9 mouse cellular contexts compared by ENCODE assay signal in genomic region chr6:83068706-83069487, GRCm38 (mm10). TPM values are rescaled to one million over a fixed set of nuclear protein-coding genes. Genes with fewer than 3 reads are reported as not detected.
DNase-seq lines count a peak whose midpoint lies in the region; ATAC-seq and TF ChIP-seq lines count a peak whose summit lies in the region.
"Had no signal": no experiment of that assay in that cellular context is flagged by ENCODE, and none has a peak within 500 bp of the region (broad histone marks: within the 10 kb centered on the region; RNA-seq: fewer than 3 reads in every experiment).

No protein-coding gene starts in this region.

- intact Hi-C loops in gastrocnemius, adult 2 months (cut with DNase I) = no loop called here

- no peak for ATAC-seq in hindbrain, embryonic 16.5 days
- no peak for ATAC-seq in midbrain, embryonic 11.5 days (ENCODE audit: low FRiP score)
- no peak for ATAC-seq in megakaryocyte progenitor cell, adult 5-6 weeks (replicated peaks; ENCODE audit: poor library complexity)

- H3K9me3 ChIP-seq in ES-Bruce4 (replicated peaks; ENCODE audit: control insufficient read depth, insufficient read depth, low read length, poor library complexity, severe bottlenecking) = no peaks in the 10 kb centered on the region
- H3K9me3 ChIP-seq in hindbrain, embryonic 16.5 days (ENCODE audit: control insufficient read depth, low read length) = no peaks in the 10 kb centered on the region
- no peaks in the 10 kb centered on the region for H3K9me3 ChIP-seq in midbrain, embryonic 11.5 days (ENCODE audit: control insufficient read depth, low read length)

- DNase-seq in gastrocnemius, adult 2 months = no peak
- no peak for DNase-seq in gastrocnemius, postnatal 10 days
- peak; percentile 95 for DNase-seq in midbrain, embryonic 11.5 days (ENCODE audit: low spot score, missing footprints)
- no peak for DNase-seq in left cerebral cortex, adult 8-10 months (ENCODE audit: low spot score in 2 of 2)
- no peak for DNase-seq in thymus, postnatal 25 days

- H3K4me2 ChIP-seq in hindbrain, embryonic 16.5 days (ENCODE audit: low read length) = peak overlapping the region; percentile 27
- H3K4me2 ChIP-seq in midbrain, embryonic 11.5 days = peak overlapping the region; percentile 20; the same call in 1 of the 2 replicates

- peaks cover 35% of the 10 kb centered on the region for H3K27me3 ChIP-seq in ES-Bruce4 (ENCODE audit: control insufficient read depth, insufficient read depth, low read length, poor library complexity, severe bottlenecking)
- peaks cover 71% of the 10 kb centered on the region for H3K27me3 ChIP-seq in hindbrain, embryonic 16.5 days (replicated peaks; ENCODE audit: control insufficient read depth, insufficient read depth, low read length)
- H3K27me3 ChIP-seq in midbrain, embryonic 11.5 days (ENCODE audit: control insufficient read depth, insufficient read depth, low read length) = peaks cover 95% of the 10 kb centered on the region

- H3K9ac ChIP-seq in ES-Bruce4 (ENCODE audit: low read depth, poor library complexity, severe bottlenecking) = peak overlapping the region; percentile 17; the same call in 1 of the 2 replicates
- no peak overlapping the region for H3K9ac ChIP-seq in hindbrain, embryonic 16.5 days (ENCODE audit: low read depth, low read length)
- H3K9ac ChIP-seq in midbrain, embryonic 11.5 days (ENCODE audit: low read length) = no peak overlapping the region

- no peak for TF ChIP-seq POLR2A in ES-Bruce4 (IDR thresholded peaks at IDR 0.05; ENCODE audit: insufficient read depth, low read length)

- H3K4me3 ChIP-seq in gastrocnemius, adult 2 months = peak overlapping the region; percentile 58
- peak overlapping the region; percentile 65 for H3K4me3 ChIP-seq in ES-Bruce4 (ENCODE audit: low read depth, low read length)
- H3K4me3 ChIP-seq in hindbrain, embryonic 16.5 days (ENCODE audit: low read length) = peak overlapping the region; percentile 18; the same call in 1 of the 2 replicates
- H3K4me3 ChIP-seq in midbrain, embryonic 11.5 days (ENCODE audit: low read depth, low read length) = peak overlapping the region; percentile 14; the same call in 1 of the 2 replicates

- WGBS in hindbrain, embryonic 16.5 days = under 1% methylated on average over 48 of the region's 81 CpGs
- WGBS in midbrain, embryonic 11.5 days = under 1% methylated on average over 81 of the region's 81 CpGs

- no peaks in the 10 kb centered on the region for H3K36me3 ChIP-seq in ES-Bruce4 (ENCODE audit: control insufficient read depth, insufficient read depth, low read length, poor library complexity, severe bottlenecking)
- H3K36me3 ChIP-seq in hindbrain, embryonic 16.5 days (ENCODE audit: control insufficient read depth, insufficient read depth, low read length) = no peaks in the 10 kb centered on the region
- no peaks in the 10 kb centered on the region for H3K36me3 ChIP-seq in midbrain, embryonic 11.5 days (ENCODE audit: control insufficient read depth, insufficient read depth, low read length)

- no peak for TF ChIP-seq EP300 in ES-Bruce4 (IDR thresholded peaks at IDR 0.05; ENCODE audit: insufficient read depth, low read depth, low read length)

- TF ChIP-seq CTCF in gastrocnemius, adult 2 months (IDR thresholded peaks at IDR 0.05) = no peak
- no peak for TF ChIP-seq CTCF in ES-Bruce4 (IDR thresholded peaks at IDR 0.05; ENCODE audit: low read depth, low read length)

- no peaks in the 10 kb centered on the region for H3K4me1 ChIP-seq in ES-Bruce4 (ENCODE audit: control insufficient read depth, insufficient read depth, low read length)
- peaks cover 7% of the 10 kb centered on the region; the same call in 1 of the 2 replicates for H3K4me1 ChIP-seq in hindbrain, embryonic 16.5 days (ENCODE audit: control insufficient read depth, insufficient read depth, low read depth, low read length)
- peaks cover 15% of the 10 kb centered on the region for H3K4me1 ChIP-seq in midbrain, embryonic 11.5 days (ENCODE audit: control insufficient read depth, insufficient read depth, low read length)

- no peak overlapping the region for H3K27ac ChIP-seq in gastrocnemius, adult 2 months
- H3K27ac ChIP-seq in ES-Bruce4 (ENCODE audit: insufficient read depth, low read length) = no peak overlapping the region
- H3K27ac ChIP-seq in hindbrain, embryonic 16.5 days (ENCODE audit: low read depth, low read length) = no peak overlapping the region
- no peak overlapping the region for H3K27ac ChIP-seq in midbrain, embryonic 11.5 days (ENCODE audit: low read depth, low read length)

RNA-seq across cellular contexts. Expression of gene Tlx2, which starts 1.2 kb away (rescaled TPM):
- total RNA-seq in gastrocnemius, adult 2 months (2021) = not detected
- not detected for total RNA-seq in gastrocnemius, postnatal 10 days (2021)
- polyA plus RNA-seq in ES-Bruce4 (2011; ENCODE audit: insufficient read depth, insufficient read length, low read depth, missing spikeins) = not detected in 2 replicates
- 0.16 and 0.40 TPM in 2 replicates for polyA plus RNA-seq in hindbrain, embryonic 16.5 days (2015; fragmentation: Nextera tagmentation; extraction: Ambion mirVana)
- polyA plus RNA-seq in midbrain, embryonic 11.5 days (2014; fragmentation: Nextera tagmentation; extraction: Ambion mirVana) = not detected in 2 replicates
- total RNA-seq in left cerebral cortex, adult 8-10 months (2022) = not detected
- total RNA-seq in megakaryocyte progenitor cell, adult 5-6 weeks (2015) = not detected in 2 replicates
- not detected in 2 replicates for total RNA-seq in megakaryocyte progenitor cell, adult 5-6 weeks (2017)
- total RNA-seq: gastrocnemius, postnatal 4 days had no signal

RNA-seq across cellular contexts. Expression of gene Pcgf1, which starts 8.8 kb away (rescaled TPM):
- 1 to 10 TPM; 8.2 to 8.7 TPM for total RNA-seq in gastrocnemius, adult 2 months (2021)
- 1 to 10 TPM; 5.5 to 8.5 TPM for total RNA-seq in gastrocnemius, postnatal 10 days (2021)
- polyA plus RNA-seq in ES-Bruce4 (2011; ENCODE audit: insufficient read depth, insufficient read length, low read depth, missing spikeins) = 14.7 and 21.3 TPM in 2 replicates
- polyA plus RNA-seq in hindbrain, embryonic 16.5 days (2015; fragmentation: Nextera tagmentation; extraction: Ambion mirVana) = 45.2 and 48.8 TPM in 2 replicates
- 31.5 and 35.5 TPM in 2 replicates for polyA plus RNA-seq in midbrain, embryonic 11.5 days (2014; fragmentation: Nextera tagmentation; extraction: Ambion mirVana)
- total RNA-seq in left cerebral cortex, adult 8-10 months (2022) = 10 to 100 TPM; 26.2 to 31.0 (median 27.2) TPM
- 26.5 and 27.2 TPM in 2 replicates for total RNA-seq in megakaryocyte progenitor cell, adult 5-6 weeks (2015)
- total RNA-seq in megakaryocyte progenitor cell, adult 5-6 weeks (2017) = 15.3 and 20.4 TPM in 2 replicates

RNA-seq across cellular contexts. Expression of gene Dqx1, which starts 11.3 kb away (rescaled TPM):
- 1 to 10 TPM in 1 of 2 experiments, under 1 TPM in 1; 0.20 to 1.1 TPM for total RNA-seq in gastrocnemius, adult 2 months (2021)
- total RNA-seq in gastrocnemius, postnatal 10 days (2021) = under 1 TPM; 0.42 to 0.65 TPM
- polyA plus RNA-seq in ES-Bruce4 (2011; ENCODE audit: insufficient read depth, insufficient read length, low read depth, missing spikeins) = 2.9 and 3.7 TPM in 2 replicates
- polyA plus RNA-seq in hindbrain, embryonic 16.5 days (2015; fragmentation: Nextera tagmentation; extraction: Ambion mirVana) = 0.28 and 0.71 TPM in 2 replicates
- polyA plus RNA-seq in midbrain, embryonic 11.5 days (2014; fragmentation: Nextera tagmentation; extraction: Ambion mirVana) = 0.43 and 0.68 TPM in 2 replicates
- 1 to 10 TPM in 2 of 4 experiments, under 1 TPM in 2; 0.67 to 1.5 (median 1.1) TPM for total RNA-seq in left cerebral cortex, adult 8-10 months (2022)
- 1.2 and 1.7 TPM in 2 replicates for total RNA-seq in megakaryocyte progenitor cell, adult 5-6 weeks (2015)
- total RNA-seq in megakaryocyte progenitor cell, adult 5-6 weeks (2017) = 0.75 and 1.0 TPM in 2 replicates

RNA-seq across cellular contexts. Expression of gene Htra2, which starts 13.8 kb away (rescaled TPM):
- 10 to 100 TPM; 14.1 to 21.5 TPM for total RNA-seq in gastrocnemius, adult 2 months (2021)
- 10 to 100 TPM; 23.8 to 28.4 TPM for total RNA-seq in gastrocnemius, postnatal 10 days (2021)
- polyA plus RNA-seq in ES-Bruce4 (2011; ENCODE audit: insufficient read depth, insufficient read length, low read depth, missing spikeins) = 36.8 and 37.4 TPM in 2 replicates
- 85.6 and 88.5 TPM in 2 replicates for polyA plus RNA-seq in hindbrain, embryonic 16.5 days (2015; fragmentation: Nextera tagmentation; extraction: Ambion mirVana)
- 28.2 and 30.0 TPM in 2 replicates for polyA plus RNA-seq in midbrain, embryonic 11.5 days (2014; fragmentation: Nextera tagmentation; extraction: Ambion mirVana)
- total RNA-seq in left cerebral cortex, adult 8-10 months (2022) = 10 to 100 TPM; 47.7 to 53.7 (median 50.4) TPM
- total RNA-seq in megakaryocyte progenitor cell, adult 5-6 weeks (2015) = 128 and 129 TPM in 2 replicates
- total RNA-seq in megakaryocyte progenitor cell, adult 5-6 weeks (2017) = 77.3 and 82.3 TPM in 2 replicates

RNA-seq across cellular contexts. Expression of gene Aup1, which starts 14.6 kb away (rescaled TPM):
- 100 to 1,000 TPM in 1 of 2 experiments, 10 to 100 TPM in 1; 94.5 to 101 TPM for total RNA-seq in gastrocnemius, adult 2 months (2021)
- 10 to 100 TPM; 66.9 to 70.7 TPM for total RNA-seq in gastrocnemius, postnatal 10 days (2021)
- 42.4 and 44.3 TPM in 2 replicates for polyA plus RNA-seq in ES-Bruce4 (2011; ENCODE audit: insufficient read depth, insufficient read length, low read depth, missing spikeins)
- 179 and 193 TPM in 2 replicates for polyA plus RNA-seq in hindbrain, embryonic 16.5 days (2015; fragmentation: Nextera tagmentation; extraction: Ambion mirVana)
- polyA plus RNA-seq in midbrain, embryonic 11.5 days (2014; fragmentation: Nextera tagmentation; extraction: Ambion mirVana) = 109 and 111 TPM in 2 replicates
- total RNA-seq in left cerebral cortex, adult 8-10 months (2022) = 100 to 1,000 TPM in 3 of 4 experiments, 10 to 100 TPM in 1; 98.7 to 123 (median 111) TPM
- 135 and 178 TPM in 2 replicates for total RNA-seq in megakaryocyte progenitor cell, adult 5-6 weeks (2015)
- total RNA-seq in megakaryocyte progenitor cell, adult 5-6 weeks (2017) = 112 and 133 TPM in 2 replicates

Comparison
In these comparisons a context has a peak if more than half of its experiments do, and no peak if none do; other contexts are left out.
1. H3K4me3 ChIP-seq: peak in every context shown above with its lines; median percentile 65 in ES-Bruce4; 58 in gastrocnemius, adult 2 months; 18 in hindbrain, embryonic 16.5 days; 14 in midbrain, embryonic 11.5 days.